Mouse (Mus musculus) testis, adult 2 months (tissue): Measurements from ENCODE around the gene Per1. TPM values are rescaled to one million over a fixed set of nuclear protein-coding genes. Genes with fewer than 3 reads are reported as not detected.

ENCODE experiments used
- H3K27ac ChIP-seq: fragments of 200-500 bp; 2 replicates; pipeline ENCODE4 v1.5.1; 2012; ENCODE audit warnings: low read depth, low read length; ENCODE audit not compliant: control insufficient read depth, insufficient read depth
- H3K27me3 ChIP-seq: fragments of 200-500 bp; 2 replicates; pipeline ENCODE4 v1.6.1; 2012; ENCODE audit warnings: mild to moderate bottlenecking, low read length, moderate library complexity; ENCODE audit not compliant: control insufficient read depth, insufficient read depth
- H3K36me3 ChIP-seq: fragments of 200-500 bp; 2 replicates; pipeline ENCODE4 v1.6.1; 2012; ENCODE audit warnings: mild to moderate bottlenecking, low read length; ENCODE audit not compliant: control insufficient read depth, insufficient read depth
- H3K4me1 ChIP-seq: fragments of 200-500 bp; 2 replicates; pipeline ENCODE4 v1.6.1; 2012; ENCODE audit warnings: low read length; ENCODE audit not compliant: control insufficient read depth, insufficient read depth
- H3K4me3 ChIP-seq: fragments of 200-500 bp; 2 replicates; pipeline ENCODE4 v1.5.1; 2012; ENCODE audit warnings: low read depth, mild to moderate bottlenecking, low read length, moderate library complexity, mixed read lengths; ENCODE audit not compliant: control insufficient read depth
- CTCF ChIP-seq: fragments of 200-500 bp; IDR thresholded peaks from 2 replicates; pipeline ENCODE4 v1.5.1; 2012; ENCODE audit warnings: low read depth, mild to moderate bottlenecking, inconsistent platforms, low read length, moderate library complexity; ENCODE audit not compliant: control insufficient read depth, insufficient read depth, insufficient replicate concordance
- POLR2A ChIP-seq: fragments of 200-500 bp; IDR thresholded peaks from 2 replicates; pipeline ENCODE4 v1.6.1; 2012; ENCODE audit warnings: low read depth, mild to moderate bottlenecking, inconsistent platforms, low read length, moderate library complexity; ENCODE audit not compliant: control insufficient read depth
- polyA plus RNA-seq: library from polyadenylated mRNA; depleted of rRNA; stranded (reverse); fragments of >200 nt; gene quantifications from 2 replicates; pipeline ENCODE4 v1.2.3, GENCODE M21; 2012; rRNA removed

The Per1 gene
- polyA plus RNA-seq, 1 experiment = 103 TPM

- no peak overlapping the region for H3K27ac ChIP-seq
- no peaks in the 10 kb centered on the region for H3K27me3 ChIP-seq
- no peaks in the 10 kb centered on the region for H3K36me3 ChIP-seq
- no peak overlapping the region for H3K4me3 ChIP-seq
- peaks cover 5% of the 10 kb centered on the region for H3K4me1 ChIP-seq
- TF ChIP-seq CTCF = no peak
- TF ChIP-seq POLR2A = no peak
Measured at GRCm38 (mm10) chr11:69155351-69155750, 60.3 kb downstream of the Per1 start.

DNA sequence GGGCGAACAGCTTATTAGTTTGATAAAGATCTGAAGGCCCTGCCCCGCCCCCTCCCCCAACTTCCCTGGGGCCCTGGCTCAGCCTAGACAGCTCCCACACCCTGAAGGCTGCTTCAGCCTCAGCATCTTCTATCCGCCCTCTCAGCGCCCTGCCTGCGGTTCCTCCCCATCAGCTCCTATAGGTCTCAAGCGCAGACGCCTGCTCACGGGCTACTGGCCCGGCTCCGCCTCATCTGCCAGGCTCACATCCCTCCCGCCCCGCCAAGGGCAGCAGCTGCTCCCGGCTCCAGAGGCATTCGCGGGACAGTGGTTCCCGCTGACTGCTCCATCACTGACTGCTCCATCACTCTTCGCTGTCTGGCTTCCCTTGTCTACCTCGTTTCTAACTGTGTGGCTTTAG, 61.8 kb downstream of the Per1 start, which contains the start of gene Alox12b:
Gene Alox12b (plus strand): TSS at position 190 of the 400 bp plus-strand sequence.
- no peak for TF ChIP-seq POLR2A
- peak within 1 kb of the TSS; percentile 17; the same call in 1 of the 2 replicates for H3K4me3 ChIP-seq
- no peaks in the 10 kb centered on the region for H3K36me3 ChIP-seq
- peaks cover 5% of the 10 kb centered on the region for H3K4me1 ChIP-seq
- no peaks in the 10 kb centered on the region for H3K27me3 ChIP-seq
- H3K27ac ChIP-seq = no peak within 1 kb of the TSS

Other genes with a start within 250 kb of the Per1 start
- gene Ndel1, start 223.4 kb upstream of the Per1 start, polyA plus RNA-seq = 73.8 and 80.3 TPM in 2 replicates
- gene Rnf222, start 206.7 kb upstream of the Per1 start, polyA plus RNA-seq = 1.1 TPM in 2 replicates
- gene Rpl26, start 193.6 kb upstream of the Per1 start, polyA plus RNA-seq = 938 and 997 TPM in 2 replicates
- gene Odf4, start 168.1 kb upstream of the Per1 start, polyA plus RNA-seq = 506 and 512 TPM in 2 replicates
- gene Arhgef15, start 137.7 kb upstream of the Per1 start, polyA plus RNA-seq = 3.7 and 3.8 TPM in 2 replicates
- gene Slc25a35, start 127.1 kb upstream of the Per1 start, polyA plus RNA-seq = 40.8 and 56.4 TPM in 2 replicates
- 1,176 and 1,231 TPM in 2 replicates for gene Rangrf, start 120.0 kb upstream of the Per1 start, polyA plus RNA-seq
- gene Pfas, start 86.8 kb upstream of the Per1 start, polyA plus RNA-seq = 9.6 and 11.8 TPM in 2 replicates
- gene Ctc1, start 79.3 kb upstream of the Per1 start, polyA plus RNA-seq = 44.5 and 44.9 TPM in 2 replicates
- gene Aurkb, start 49.6 kb upstream of the Per1 start, polyA plus RNA-seq = 15.2 and 17.9 TPM in 2 replicates
- 13.4 and 15.8 TPM in 2 replicates for gene Borcs6, start 35.5 kb upstream of the Per1 start, polyA plus RNA-seq
- gene Tmem107, start 24.4 kb upstream of the Per1 start, polyA plus RNA-seq = 135 and 142 TPM in 2 replicates
- gene Vamp2, start 6.7 kb upstream of the Per1 start, polyA plus RNA-seq = 36.3 and 43.1 TPM in 2 replicates
- gene Hes7, start 25.2 kb downstream of the Per1 start, polyA plus RNA-seq = 0.17 TPM in 2 replicates
- 0.24 and 0.28 TPM in 2 replicates for gene 9130213A22Rik, start 27.4 kb downstream of the Per1 start, polyA plus RNA-seq
- 6.1 and 7.0 TPM in 2 replicates for gene Aloxe3, start 30.7 kb downstream of the Per1 start, polyA plus RNA-seq
- gene Alox12b, start 61.8 kb downstream of the Per1 start, polyA plus RNA-seq = 0.29 and 0.49 TPM in 2 replicates
- 0.05 and 0.06 TPM in 2 replicates for gene Alox8, start 102.6 kb downstream of the Per1 start, polyA plus RNA-seq
- 0.16 and 0.17 TPM in 2 replicates for gene Gucy2e, start 141.8 kb downstream of the Per1 start, polyA plus RNA-seq
- 20.6 and 21.6 TPM in 2 replicates for gene Cntrob, start 228.6 kb downstream of the Per1 start, polyA plus RNA-seq
- 17.9 and 25.5 TPM in 2 replicates for gene Trappc1, start 228.8 kb downstream of the Per1 start, polyA plus RNA-seq
- 12.1 and 12.2 TPM in 2 replicates for gene Kcnab3, start 231.0 kb downstream of the Per1 start, polyA plus RNA-seq
- 4.4 and 5.7 TPM in 2 replicates for gene Rnf227, start 245.2 kb downstream of the Per1 start, polyA plus RNA-seq